8 mouse cellular contexts compared by ENCODE assay signal in genomic region chr17:56255863-56256238, GRCm38 (mm10). TPM values are rescaled to one million over a fixed set of nuclear protein-coding genes. Genes with fewer than 3 reads are reported as not detected.
A peak's percentile ranks its signal among the peaks of the same experiment; 100 is the strongest.
DNase-seq lines count a peak whose midpoint lies in the region; ATAC-seq and TF ChIP-seq lines count a peak whose summit lies in the region.

No protein-coding gene starts in this region.

- H3K9ac ChIP-seq in lung, postnatal 0 days (replicated peaks; ENCODE audit: low read depth): no peak overlapping the region

- no peaks in the 10 kb centered on the region for H3K27me3 ChIP-seq in hindbrain, embryonic 10.5 days (ENCODE audit: insufficient read depth, poor library complexity, severe bottlenecking)
- no peaks in the 10 kb centered on the region for H3K27me3 ChIP-seq in lung, postnatal 0 days (replicated peaks; ENCODE audit: insufficient read depth, low read length)

- peak; percentile 100 for DNase-seq in MN1 (ENCODE audit: low spot score)
- DNase-seq in cerebellum, adult 9-10 months: peak; percentile 98
- peak; percentile 98 for DNase-seq in hindbrain, embryonic 10.5 days (ENCODE audit: low spot score)
- DNase-seq in layer of hippocampus, adult 9-11 months: peak; percentile 99
- DNase-seq in lung, postnatal 0 days (ENCODE audit: low spot score): peak; percentile 100
- peak; percentile 95 for DNase-seq in ovary, postnatal 14 days (ENCODE audit: low spot score)
- peak; percentile 99 for DNase-seq in thymus, postnatal 14 days

- peak overlapping the region; percentile 86 for H3K27ac ChIP-seq in hindbrain, embryonic 10.5 days
- H3K27ac ChIP-seq in lung, postnatal 0 days (ENCODE audit: low read length): peak overlapping the region; percentile 96

- peaks cover 32% of the 10 kb centered on the region for H3K36me3 ChIP-seq in hindbrain, embryonic 10.5 days
- peaks cover 13% of the 10 kb centered on the region for H3K36me3 ChIP-seq in lung, postnatal 0 days (ENCODE audit: insufficient read depth, low read length)

- WGBS in hindbrain, embryonic 10.5 days: under 1% methylated on average over 32 of the region's 32 CpGs
- WGBS in lung, postnatal 0 days: under 1% methylated on average over 32 of the region's 32 CpGs

- H3K9me3 ChIP-seq in hindbrain, embryonic 10.5 days: no peaks in the 10 kb centered on the region
- H3K9me3 ChIP-seq in lung, postnatal 0 days (ENCODE audit: low read length): no peaks in the 10 kb centered on the region

- H3K4me2 ChIP-seq in lung, postnatal 0 days (replicated peaks; ENCODE audit: low read depth, low read length): peak overlapping the region; percentile 90

- no peak for TF ChIP-seq EP300 in lung, postnatal 0 days (IDR thresholded peaks at IDR 0.05)

- TF ChIP-seq CTCF in lung, postnatal 0 days (IDR thresholded peaks at IDR 0.05): peak; percentile 98

- H3K4me1 ChIP-seq in hindbrain, embryonic 10.5 days (replicated peaks): peaks cover 44% of the 10 kb centered on the region
- H3K4me1 ChIP-seq in lung, postnatal 0 days (ENCODE audit: insufficient read depth, low read depth, low read length): peaks cover 3% of the 10 kb centered on the region; the same call in 1 of the 2 replicates

- peak overlapping the region; percentile 74 for H3K4me3 ChIP-seq in hindbrain, embryonic 10.5 days
- H3K4me3 ChIP-seq in lung, postnatal 0 days (ENCODE audit: low read depth, low read length): peak overlapping the region; percentile 61

- peak; percentile 85 for ATAC-seq in frontal cortex, adult (ENCODE audit: low TSS enrichment)
- ATAC-seq in lung, postnatal 0 days: peak; percentile 93

RNA-seq across cellular contexts. Expression of gene Fem1a, which starts 0.8 kb away (rescaled TPM):
- polyA plus RNA-seq in hindbrain, embryonic 10.5 days (2016; fragmentation: Nextera tagmentation; extraction: Ambion mirVana): 13.3 and 15.5 TPM in 2 replicates
- polyA plus RNA-seq in lung, postnatal 0 days (2015; fragmentation: Nextera tagmentation; extraction: Ambion mirVana): 8.2 and 8.4 TPM in 2 replicates

RNA-seq across cellular contexts. Expression of gene Ticam1, which starts 20.7 kb away (rescaled TPM):
- polyA plus RNA-seq in hindbrain, embryonic 10.5 days (2016; fragmentation: Nextera tagmentation; extraction: Ambion mirVana): 2.4 and 2.6 TPM in 2 replicates
- 3.5 and 4.1 TPM in 2 replicates for polyA plus RNA-seq in lung, postnatal 0 days (2015; fragmentation: Nextera tagmentation; extraction: Ambion mirVana)

RNA-seq across cellular contexts. Expression of gene Plin3, which starts 36.8 kb away (rescaled TPM):
- 50.9 and 61.6 TPM in 2 replicates for polyA plus RNA-seq in hindbrain, embryonic 10.5 days (2016; fragmentation: Nextera tagmentation; extraction: Ambion mirVana)
- polyA plus RNA-seq in lung, postnatal 0 days (2015; fragmentation: Nextera tagmentation; extraction: Ambion mirVana): 95.3 and 99.3 TPM in 2 replicates

RNA-seq across cellular contexts. Expression of gene Dpp9, which starts 37.1 kb away (rescaled TPM):
- polyA plus RNA-seq in hindbrain, embryonic 10.5 days (2016; fragmentation: Nextera tagmentation; extraction: Ambion mirVana): 43.0 and 52.3 TPM in 2 replicates
- 25.7 and 30.3 TPM in 2 replicates for polyA plus RNA-seq in lung, postnatal 0 days (2015; fragmentation: Nextera tagmentation; extraction: Ambion mirVana)

RNA-seq across cellular contexts. Expression of gene Arrdc5, which starts 44.2 kb away (rescaled TPM):
- polyA plus RNA-seq in hindbrain, embryonic 10.5 days (2016; fragmentation: Nextera tagmentation; extraction: Ambion mirVana): not detected in 2 replicates
- polyA plus RNA-seq in lung, postnatal 0 days (2015; fragmentation: Nextera tagmentation; extraction: Ambion mirVana): not detected in 2 replicates

Comparison
In these comparisons a context has a peak if more than half of its experiments do, and no peak if none do; other contexts are left out.
1. Peak in every context shown above with its lines: DNase-seq, ATAC-seq, H3K4me3 ChIP-seq and H3K27ac ChIP-seq.